Mouse (Mus musculus) midbrain, embryonic 15.5 days (tissue): ENCODE data around the gene Ifitm3. TPM values are rescaled to one million over a fixed set of nuclear protein-coding genes. Genes with fewer than 3 reads are reported as not detected.
"Not testable (repeated sequence)": the region's sequence is repeated elsewhere in the genome, so short reads cannot be mapped to it uniquely, and the experiment has no call there.

Source experiments
- ATAC-seq: fragments of 200-750 bp; cut with Nextera tagmentation; replicated peaks from 2 replicates; pipeline ENCODE4 v1.8.0; 2017; ENCODE audit warnings: moderate TSS enrichment
- H3K27ac ChIP-seq: fragments of 300-500 bp; sonication (generic); 2 replicates; pipeline ENCODE4 v1.5.1; 2015; ENCODE audit warnings: mild to moderate bottlenecking, inconsistent platforms
- H3K27me3 ChIP-seq: fragments of 300-500 bp; sonication (generic); replicated peaks from 2 replicates; pipeline ENCODE4 v1.6.1; 2015; ENCODE audit warnings: inconsistent platforms
- H3K36me3 ChIP-seq: fragments of 300-500 bp; sonication (generic); replicated peaks from 2 replicates; pipeline ENCODE4 v1.6.1; 2015; ENCODE audit warnings: inconsistent platforms
- H3K4me1 ChIP-seq: fragments of 300-500 bp; sonication (generic); 2 replicates; pipeline ENCODE4 v1.6.1; 2015; ENCODE audit warnings: inconsistent platforms
- H3K4me2 ChIP-seq: fragments of 300-500 bp; sonication (generic); 2 replicates; pipeline ENCODE4 v1.6.1; 2015; ENCODE audit warnings: inconsistent platforms, mild to moderate bottlenecking, moderate library complexity
- H3K4me3 ChIP-seq: fragments of 300-500 bp; sonication (generic); 2 replicates; pipeline ENCODE4 v1.5.1; 2015; ENCODE audit warnings: mild to moderate bottlenecking, inconsistent platforms
- H3K9ac ChIP-seq: fragments of 300-500 bp; sonication (generic); 2 replicates; pipeline ENCODE4 v1.6.1; 2015; ENCODE audit warnings: mild to moderate bottlenecking, inconsistent platforms
- H3K9me3 ChIP-seq: fragments of 300-500 bp; sonication (generic); 2 replicates; pipeline ENCODE4 v1.6.1; 2016; ENCODE audit warnings: inconsistent platforms
- whole genome bisulfite sequencing: fragments of 180-500 bp; shearing (Covaris S2); methylation state at CpG from one replicate; pipeline ENCODE4 v1.1.7; 2015; ENCODE audit warnings: mixed read lengths; 5-methylcytosine and 5-hydroxymethylcytosine counted together
- polyA plus RNA-seq: library from polyadenylated mRNA; unstranded; fragments of >200 nt; fragmentation: Nextera tagmentation; extraction: Ambion mirVana; gene quantifications from 2 replicates; pipeline ENCODE4 v1.2.1, GENCODE M21; 2015

The Ifitm3 gene
- polyA plus RNA-seq, 1 experiment from 2014 or later = 40.9 TPM

GRCm38 (mm10) chr7:141026740-141027098 is 16.1 kb upstream of the Ifitm3 start:
- ATAC-seq = no peak
- H3K27ac ChIP-seq = peak overlapping the region; percentile 36

GRCm38 (mm10) chr7:141026097-141026739 is 15.6 kb upstream of the Ifitm3 start:
- no peak overlapping the region for H3K9ac ChIP-seq
- ATAC-seq = no peak
- no peak overlapping the region for H3K4me2 ChIP-seq
- WGBS = 21% methylated on average over 6 of the region's 6 CpGs
- H3K27me3 ChIP-seq = no peaks in the 10 kb centered on the region
- H3K36me3 ChIP-seq = no peaks in the 10 kb centered on the region
- peaks cover 10% of the 10 kb centered on the region; the same call in 1 of the 2 replicates for H3K4me1 ChIP-seq
- H3K4me3 ChIP-seq = no peak overlapping the region
- H3K9me3 ChIP-seq = no peaks in the 10 kb centered on the region
- H3K27ac ChIP-seq = peak overlapping the region; percentile 70

More at GRCm38 (mm10) chr7:141026740-141027098, 16.1 kb upstream of the Ifitm3 start:
- WGBS = 47% methylated on average over 5 of the region's 5 CpGs
- Histone ChIP-seq H3K4me2 (no peak overlapping the region), H3K4me1 (peaks cover 10% of the 10 kb centered on the region; the same call in 1 of the 2 replicates), H3K9ac (no peak overlapping the region), H3K9me3 (no peaks in the 10 kb centered on the region), H3K4me3 (no peak overlapping the region), H3K36me3 (no peaks in the 10 kb centered on the region), H3K27me3 (no peaks in the 10 kb centered on the region)

GRCm38 (mm10) chr7:141024865-141025838 is 14.6 kb upstream of the Ifitm3 start:
- Histone ChIP-seq H3K4me2 (no peak overlapping the region; the same call in 1 of the 2 replicates), H3K9me3 (no peaks in the 10 kb centered on the region), H3K4me1 (peaks cover 10% of the 10 kb centered on the region; the same call in 1 of the 2 replicates), H3K27me3 (no peaks in the 10 kb centered on the region), H3K36me3 (no peaks in the 10 kb centered on the region), H3K27ac (peak overlapping the region; percentile 70), H3K9ac (no peak overlapping the region), H3K4me3 (no peak overlapping the region)
- 15% methylated on average over 6 of the region's 6 CpGs for WGBS
- peak; percentile 85 for ATAC-seq

- H3K4me3 ChIP-seq = no peak overlapping the region
- no peaks in the 10 kb centered on the region for H3K36me3 ChIP-seq
- no peak overlapping the region for H3K27ac ChIP-seq
- 90% methylated on average over 14 of the region's 14 CpGs for WGBS
- ATAC-seq = no peak
- no peaks in the 10 kb centered on the region for H3K9me3 ChIP-seq
- H3K4me2 ChIP-seq = no peak overlapping the region
- H3K27me3 ChIP-seq = no peaks in the 10 kb centered on the region
- H3K4me1 ChIP-seq = peaks cover 10% of the 10 kb centered on the region; the same call in 1 of the 2 replicates
- H3K9ac ChIP-seq = no peak overlapping the region
These were observed 11.2 kb upstream of the Ifitm3 start for GRCm38 (mm10) chr7:141021489-141022449.

GRCm38 (mm10) chr7:141019028-141019427 is 8.5 kb upstream of the Ifitm3 start:
- Histone ChIP-seq H3K27me3 (no peaks in the 10 kb centered on the region), H3K4me3 (no peak overlapping the region), H3K4me1 (no peaks in the 10 kb centered on the region), H3K27ac (no peak overlapping the region), H3K9ac (no peak overlapping the region), H3K4me2 (no peak overlapping the region), H3K9me3 (no peaks in the 10 kb centered on the region), H3K36me3 (no peaks in the 10 kb centered on the region)
- ATAC-seq = no peak
- WGBS = 93% methylated on average over 5 of the region's 5 CpGs

- ATAC-seq, H3K4me3 ChIP-seq, H3K27me3 ChIP-seq, H3K9ac ChIP-seq, H3K4me1 ChIP-seq, H3K9me3 ChIP-seq, H3K4me2 ChIP-seq, H3K36me3 ChIP-seq, H3K27ac ChIP-seq: not testable (repeated sequence)
- WGBS = 94% methylated on average over 1 of the region's 1 CpGs
These were observed 7.3 kb upstream of the Ifitm3 start, which contains the start of gene Ifitm6 for GRCm38 (mm10) chr7:141017824-141018223. TSS of gene Ifitm6 (minus strand) at chr7:141017924.

- no peak overlapping the region for H3K4me3 ChIP-seq
- WGBS = 88% methylated on average over 10 of the region's 10 CpGs
- no peaks in the 10 kb centered on the region for H3K27me3 ChIP-seq
- H3K9ac ChIP-seq = no peak overlapping the region
- no peaks in the 10 kb centered on the region for H3K9me3 ChIP-seq
- no peaks in the 10 kb centered on the region for H3K36me3 ChIP-seq
- no peak overlapping the region for H3K27ac ChIP-seq
- ATAC-seq = no peak
- no peaks in the 10 kb centered on the region for H3K4me1 ChIP-seq
- H3K4me2 ChIP-seq = no peak overlapping the region
These were observed 6.4 kb upstream of the Ifitm3 start for GRCm38 (mm10) chr7:141016707-141017697.

GRCm38 (mm10) chr7:141011238-141011770 is 734 bp upstream of the Ifitm3 start:
- Histone ChIP-seq H3K27me3 (no peaks in the 10 kb centered on the region), H3K27ac (no peak overlapping the region), H3K9me3 (no peaks in the 10 kb centered on the region), H3K4me2 (no peak overlapping the region), H3K4me3 (no peak overlapping the region), H3K4me1 (no peaks in the 10 kb centered on the region; the same call in 1 of the 2 replicates), H3K36me3 (no peaks in the 10 kb centered on the region), H3K9ac (no peak overlapping the region)
- WGBS = 87% methylated on average over 7 of the region's 7 CpGs
- ATAC-seq = no peak

- H3K36me3 ChIP-seq = no peaks in the 10 kb centered on the region
- H3K4me1 ChIP-seq = no peaks in the 10 kb centered on the region; the same call in 1 of the 2 replicates
- H3K9ac ChIP-seq = no peak overlapping the region
- no peaks in the 10 kb centered on the region for H3K27me3 ChIP-seq
- H3K27ac ChIP-seq = no peak overlapping the region
- no peak for ATAC-seq
- no peak overlapping the region for H3K4me2 ChIP-seq
- H3K4me3 ChIP-seq = no peak overlapping the region
- no peaks in the 10 kb centered on the region for H3K9me3 ChIP-seq
- 89% methylated on average over 9 of the region's 9 CpGs for WGBS
These were observed 905 bp downstream of the Ifitm3 start for GRCm38 (mm10) chr7:141009665-141010064.

GRCm38 (mm10) chr7:141008938-141009660 is 1.5 kb downstream of the Ifitm3 start:
- peak overlapping the region; percentile 15; the same call in 1 of the 2 replicates for H3K4me2 ChIP-seq
- no peak overlapping the region for H3K27ac ChIP-seq
- no peak for ATAC-seq
- no peak overlapping the region for H3K4me3 ChIP-seq
- no peaks in the 10 kb centered on the region for H3K27me3 ChIP-seq
- H3K4me1 ChIP-seq = no peaks in the 10 kb centered on the region; the same call in 1 of the 2 replicates
- 7% methylated on average over 20 of the region's 20 CpGs for WGBS
- no peaks in the 10 kb centered on the region for H3K9me3 ChIP-seq
- no peaks in the 10 kb centered on the region for H3K36me3 ChIP-seq
- no peak overlapping the region for H3K9ac ChIP-seq
